Mouse (Mus musculus): ENCODE data around the gene Pde4b. TPM values are rescaled to one million over a fixed set of nuclear protein-coding genes. Genes with fewer than 3 reads are reported as not detected.

Gene Pde4b
- polyA plus RNA-seq, 1 experiment, result 19.5 TPM

- no peak overlapping the region for H3K4me3 ChIP-seq (ENCODE audit: insufficient read depth, low read length)
- TF ChIP-seq CTCF (IDR thresholded peaks at IDR 0.05; ENCODE audit: low read depth, low read length), result no peak
- no peak for TF ChIP-seq POLR2A (IDR thresholded peaks at IDR 0.05; ENCODE audit: borderline replicate concordance, low read depth, low read length)
- H3K27ac ChIP-seq (ENCODE audit: insufficient read depth, low read depth, low read length), result no peak overlapping the region
- H3K4me1 ChIP-seq (ENCODE audit: control insufficient read depth, insufficient read depth, low read length), result no peaks in the 10 kb centered on the region
Observed at GRCm38 (mm10) chr4:102316011-102316410, 228.7 kb downstream of the Pde4b start.

- Histone ChIP-seq H3K4me3 (ENCODE audit: insufficient read depth, low read length) (no peak overlapping the region), H3K4me1 (ENCODE audit: control insufficient read depth, insufficient read depth, low read length) (no peaks in the 10 kb centered on the region), H3K27ac (ENCODE audit: insufficient read depth, low read depth, low read length) (no peak overlapping the region)
- TF ChIP-seq CTCF (IDR thresholded peaks at IDR 0.05; ENCODE audit: low read depth, low read length), result no peak
- TF ChIP-seq POLR2A (IDR thresholded peaks at IDR 0.05; ENCODE audit: borderline replicate concordance, low read depth, low read length), result no peak
Observed at GRCm38 (mm10) chr4:102316699-102317285, 229.4 kb downstream of the Pde4b start.

GRCm38 (mm10) chr4:102318596-102318995 lies 231.3 kb downstream of the Pde4b start:
- no peak overlapping the region for H3K4me3 ChIP-seq (ENCODE audit: insufficient read depth, low read length)
- no peak overlapping the region for H3K27ac ChIP-seq (ENCODE audit: insufficient read depth, low read depth, low read length)
- H3K4me1 ChIP-seq (ENCODE audit: control insufficient read depth, insufficient read depth, low read length), result no peaks in the 10 kb centered on the region
- TF ChIP-seq POLR2A (IDR thresholded peaks at IDR 0.05; ENCODE audit: borderline replicate concordance, low read depth, low read length) (no peak), CTCF (IDR thresholded peaks at IDR 0.05; ENCODE audit: low read depth, low read length) (no peak)

- no peaks in the 10 kb centered on the region for H3K4me1 ChIP-seq (ENCODE audit: control insufficient read depth, insufficient read depth, low read length)
- H3K27ac ChIP-seq (ENCODE audit: insufficient read depth, low read depth, low read length), result no peak overlapping the region
- TF ChIP-seq CTCF (IDR thresholded peaks at IDR 0.05; ENCODE audit: low read depth, low read length) (no peak), POLR2A (IDR thresholded peaks at IDR 0.05; ENCODE audit: borderline replicate concordance, low read depth, low read length) (no peak)
- H3K4me3 ChIP-seq (ENCODE audit: insufficient read depth, low read length), result no peak overlapping the region
Observed at GRCm38 (mm10) chr4:102321340-102321739, 234.0 kb downstream of the Pde4b start.

- Histone ChIP-seq H3K27ac (ENCODE audit: insufficient read depth, low read depth, low read length) (no peak overlapping the region), H3K4me3 (ENCODE audit: insufficient read depth, low read length) (no peak overlapping the region), H3K4me1 (ENCODE audit: control insufficient read depth, insufficient read depth, low read length) (peaks cover 20% of the 10 kb centered on the region)
- TF ChIP-seq CTCF (IDR thresholded peaks at IDR 0.05; ENCODE audit: low read depth, low read length) (no peak), POLR2A (IDR thresholded peaks at IDR 0.05; ENCODE audit: borderline replicate concordance, low read depth, low read length) (no peak)
Observed at GRCm38 (mm10) chr4:102332386-102332785, 245.0 kb downstream of the Pde4b start.

- Histone ChIP-seq H3K4me3 (ENCODE audit: insufficient read depth, low read length) (no peak overlapping the region), H3K27ac (ENCODE audit: insufficient read depth, low read depth, low read length) (no peak overlapping the region), H3K4me1 (ENCODE audit: control insufficient read depth, insufficient read depth, low read length) (peaks cover 20% of the 10 kb centered on the region)
- TF ChIP-seq CTCF (IDR thresholded peaks at IDR 0.05; ENCODE audit: low read depth, low read length), result no peak
- no peak for TF ChIP-seq POLR2A (IDR thresholded peaks at IDR 0.05; ENCODE audit: borderline replicate concordance, low read depth, low read length)
Observed at GRCm38 (mm10) chr4:102332885-102333284, 245.5 kb downstream of the Pde4b start.

GRCm38 (mm10) chr4:102346911-102347492 lies 259.7 kb downstream of the Pde4b start:
- Histone ChIP-seq H3K4me3 (ENCODE audit: insufficient read depth, low read length) (no peak overlapping the region), H3K4me1 (ENCODE audit: control insufficient read depth, insufficient read depth, low read length) (no peaks in the 10 kb centered on the region), H3K27ac (ENCODE audit: insufficient read depth, low read depth, low read length) (no peak overlapping the region)
- no peak for TF ChIP-seq CTCF (IDR thresholded peaks at IDR 0.05; ENCODE audit: low read depth, low read length)
- TF ChIP-seq POLR2A (IDR thresholded peaks at IDR 0.05; ENCODE audit: borderline replicate concordance, low read depth, low read length), result no peak

GRCm38 (mm10) chr4:102351476-102352475 lies 264.4 kb downstream of the Pde4b start:
- Histone ChIP-seq H3K27ac (ENCODE audit: insufficient read depth, low read depth, low read length) (no peak overlapping the region), H3K4me1 (ENCODE audit: control insufficient read depth, insufficient read depth, low read length) (no peaks in the 10 kb centered on the region), H3K4me3 (ENCODE audit: insufficient read depth, low read length) (no peak overlapping the region)
- TF ChIP-seq POLR2A (IDR thresholded peaks at IDR 0.05; ENCODE audit: borderline replicate concordance, low read depth, low read length) (no peak), CTCF (IDR thresholded peaks at IDR 0.05; ENCODE audit: low read depth, low read length) (no peak)

GRCm38 (mm10) chr4:102353641-102354403 lies 266.5 kb downstream of the Pde4b start:
- Histone ChIP-seq H3K4me3 (ENCODE audit: insufficient read depth, low read length) (no peak overlapping the region), H3K4me1 (ENCODE audit: control insufficient read depth, insufficient read depth, low read length) (no peaks in the 10 kb centered on the region), H3K27ac (ENCODE audit: insufficient read depth, low read depth, low read length) (no peak overlapping the region)
- TF ChIP-seq POLR2A (IDR thresholded peaks at IDR 0.05; ENCODE audit: borderline replicate concordance, low read depth, low read length) (no peak), CTCF (IDR thresholded peaks at IDR 0.05; ENCODE audit: low read depth, low read length) (no peak)

Data from bone marrow macrophage, adult 2 months (primary cell).